Mouse (Mus musculus): ENCODE data around the gene Abhd8. TPM values are rescaled to one million over a fixed set of nuclear protein-coding genes. Genes with fewer than 3 reads are reported as not detected.

Gene Abhd8
- total RNA-seq, 2 experiments from 2014 or later, result 6.3 to 7.1 TPM

DNA sequence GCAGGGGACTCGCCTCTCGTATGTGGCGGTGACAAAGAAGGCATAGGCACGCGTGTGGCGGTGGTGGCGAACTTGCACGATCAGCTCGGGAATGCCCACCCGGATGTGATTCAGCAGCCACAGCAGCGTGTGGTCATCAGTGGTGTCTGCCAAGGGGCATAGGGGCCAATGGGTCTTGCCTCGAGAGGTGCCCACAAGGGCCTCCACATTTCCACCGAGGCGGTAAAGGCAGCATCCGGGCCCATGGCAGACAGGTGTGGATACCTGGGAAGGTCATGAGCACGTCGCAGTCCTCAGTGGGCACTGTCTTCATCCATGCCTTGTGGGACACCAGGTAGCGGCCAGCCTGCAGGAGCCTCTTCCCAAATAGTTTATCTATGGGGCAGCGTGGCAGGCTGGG is 21.3 kb upstream of the Abhd8 start:
- ATAC-seq (replicated peaks; ENCODE audit: low FRiP score, low TSS enrichment, poor library complexity, severe bottlenecking), result no peak

DNA sequence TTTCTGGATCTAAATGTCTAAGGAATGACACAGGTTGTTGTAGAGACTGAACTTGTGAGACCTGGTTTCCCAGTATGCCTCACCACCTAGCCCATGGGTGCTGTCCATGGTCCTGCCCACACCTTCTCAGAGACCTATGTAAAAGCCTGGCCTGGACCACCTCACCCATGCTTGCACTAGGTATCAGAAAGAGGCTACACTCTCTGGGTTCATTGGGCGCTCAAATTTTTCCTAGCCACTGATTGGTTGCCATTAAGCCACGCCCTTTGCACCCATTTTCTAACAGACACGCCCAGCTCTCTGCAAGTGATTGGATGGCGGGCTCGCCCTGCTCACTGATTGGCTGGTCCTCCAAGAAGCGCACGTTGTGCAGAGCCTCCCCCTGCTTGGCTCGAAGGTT is 20.5 kb upstream of the Abhd8 start:
- ATAC-seq (replicated peaks; ENCODE audit: low FRiP score, low TSS enrichment, poor library complexity, severe bottlenecking), result peak; percentile 44; the same call in 1 of the 2 replicates

DNA sequence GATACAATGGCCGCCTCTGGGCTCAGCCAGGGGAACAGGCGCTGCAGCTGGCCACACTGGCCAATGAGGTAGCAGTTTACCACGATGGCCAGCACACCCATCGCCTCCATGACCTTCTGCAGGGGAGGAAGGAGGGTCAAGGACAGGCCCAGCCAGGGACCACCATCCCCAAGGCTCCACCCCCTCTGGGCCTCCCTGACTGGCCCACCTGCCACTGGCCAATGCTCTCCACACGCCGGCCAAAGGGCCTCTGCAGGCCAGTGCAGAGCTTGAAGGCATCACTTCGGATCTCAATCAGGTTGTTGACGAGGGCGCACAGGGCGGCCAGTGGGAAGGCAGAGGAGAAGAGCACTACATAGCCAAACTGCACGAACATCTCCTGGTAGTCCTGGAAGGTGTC is 15.5 kb upstream of the Abhd8 start:
- no peak for ATAC-seq (replicated peaks; ENCODE audit: low FRiP score, low TSS enrichment, poor library complexity, severe bottlenecking)

DNA sequence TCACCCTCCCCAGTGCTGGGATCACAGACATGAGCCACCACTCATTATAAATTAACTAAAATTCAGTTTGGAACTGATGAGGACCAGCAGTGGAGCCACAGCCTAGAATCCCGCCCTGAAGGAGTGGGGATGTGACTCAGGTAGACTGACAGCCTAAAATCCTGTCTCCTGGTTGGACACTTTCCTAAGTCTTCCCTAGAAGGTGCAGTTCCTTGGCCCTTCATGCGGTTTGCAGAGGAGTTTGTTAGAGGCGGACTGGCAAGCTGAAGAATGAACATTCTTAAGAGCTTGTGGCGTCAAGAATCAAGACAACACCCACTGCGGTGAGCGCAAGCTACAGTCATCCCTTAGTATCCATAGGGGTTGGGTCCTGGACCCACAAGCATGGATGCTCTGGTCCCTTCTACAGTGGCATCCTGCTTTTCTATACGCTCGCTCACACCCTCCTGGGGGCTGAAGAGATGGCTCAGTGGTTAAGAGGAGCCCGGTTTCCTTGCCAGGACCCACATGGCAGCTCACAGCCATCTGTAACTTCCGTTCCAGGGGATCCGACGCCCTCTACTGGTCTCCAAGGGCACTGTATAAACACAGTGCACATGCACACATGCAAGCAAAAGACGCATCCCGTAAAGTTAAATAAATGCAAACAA is 13.9 kb upstream of the Abhd8 start:
- no peak; the same call in 1 of the 2 replicates for ATAC-seq (replicated peaks; ENCODE audit: low FRiP score, low TSS enrichment, poor library complexity, severe bottlenecking)

DNA sequence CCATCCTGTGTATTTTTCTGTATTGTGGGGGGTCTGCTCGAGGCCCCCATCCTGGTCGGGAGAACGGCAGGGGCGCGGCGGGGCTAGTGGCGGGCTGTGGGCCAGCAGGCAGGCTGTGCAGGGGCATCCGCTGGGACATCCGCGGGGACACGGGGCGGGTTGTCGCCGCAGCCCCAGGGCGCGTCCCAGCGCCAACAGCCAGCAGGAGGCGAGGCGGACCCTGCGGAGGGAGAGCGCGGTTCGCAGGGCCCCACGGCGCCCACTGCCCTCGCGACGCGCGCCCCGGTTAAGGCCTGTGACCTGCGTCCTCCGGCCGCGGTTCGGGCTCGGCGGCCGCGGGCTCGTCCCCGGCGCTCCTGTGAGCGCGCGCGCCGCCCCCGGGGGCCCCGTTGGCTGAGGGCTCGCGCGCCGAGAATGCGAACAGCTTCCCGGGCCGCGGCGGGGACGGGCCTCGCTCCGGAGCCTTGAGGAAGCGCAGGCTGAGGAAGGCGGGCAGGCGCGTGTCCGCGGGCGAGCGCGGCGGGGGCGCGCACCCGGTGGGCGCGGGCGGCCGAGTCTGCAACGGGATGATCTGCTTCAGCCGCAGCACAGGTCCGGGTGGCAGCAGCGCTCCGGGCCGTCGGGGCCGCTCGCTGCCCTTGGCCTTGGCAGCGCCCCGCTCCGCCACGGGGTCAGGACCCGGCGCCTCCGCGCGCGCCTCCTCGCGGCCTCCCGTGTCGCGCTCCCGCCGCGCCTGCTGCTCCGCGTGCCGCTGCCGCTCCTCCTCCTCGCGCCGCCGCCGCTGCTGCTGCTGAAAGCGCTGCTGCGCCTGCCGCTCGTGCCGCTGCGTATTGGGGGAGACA is 12.9 kb upstream of the Abhd8 start:
- ATAC-seq (replicated peaks; ENCODE audit: low FRiP score, low TSS enrichment, poor library complexity, severe bottlenecking), result peak; percentile 40; the same call in 1 of the 2 replicates

DNA sequence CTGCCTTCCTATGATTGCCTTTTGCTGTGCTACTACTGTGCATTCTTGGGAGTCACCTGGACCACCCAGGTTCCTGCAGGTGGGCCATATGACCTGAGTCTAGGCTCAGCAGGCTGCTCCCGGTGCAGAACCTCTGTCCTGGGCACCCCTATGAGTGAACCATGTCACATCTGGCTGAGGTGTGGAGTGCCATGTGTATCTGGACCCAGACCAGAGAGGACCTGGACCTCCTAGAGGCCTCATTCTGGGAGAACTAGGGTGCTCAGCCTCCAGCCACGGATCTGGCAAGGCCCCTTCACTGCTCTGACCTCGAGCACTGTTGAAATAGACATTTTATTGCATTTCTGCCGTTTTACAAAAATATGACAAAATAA is 12.2 kb upstream of the Abhd8 start:
- no peak for ATAC-seq (replicated peaks; ENCODE audit: low FRiP score, low TSS enrichment, poor library complexity, severe bottlenecking)

DNA sequence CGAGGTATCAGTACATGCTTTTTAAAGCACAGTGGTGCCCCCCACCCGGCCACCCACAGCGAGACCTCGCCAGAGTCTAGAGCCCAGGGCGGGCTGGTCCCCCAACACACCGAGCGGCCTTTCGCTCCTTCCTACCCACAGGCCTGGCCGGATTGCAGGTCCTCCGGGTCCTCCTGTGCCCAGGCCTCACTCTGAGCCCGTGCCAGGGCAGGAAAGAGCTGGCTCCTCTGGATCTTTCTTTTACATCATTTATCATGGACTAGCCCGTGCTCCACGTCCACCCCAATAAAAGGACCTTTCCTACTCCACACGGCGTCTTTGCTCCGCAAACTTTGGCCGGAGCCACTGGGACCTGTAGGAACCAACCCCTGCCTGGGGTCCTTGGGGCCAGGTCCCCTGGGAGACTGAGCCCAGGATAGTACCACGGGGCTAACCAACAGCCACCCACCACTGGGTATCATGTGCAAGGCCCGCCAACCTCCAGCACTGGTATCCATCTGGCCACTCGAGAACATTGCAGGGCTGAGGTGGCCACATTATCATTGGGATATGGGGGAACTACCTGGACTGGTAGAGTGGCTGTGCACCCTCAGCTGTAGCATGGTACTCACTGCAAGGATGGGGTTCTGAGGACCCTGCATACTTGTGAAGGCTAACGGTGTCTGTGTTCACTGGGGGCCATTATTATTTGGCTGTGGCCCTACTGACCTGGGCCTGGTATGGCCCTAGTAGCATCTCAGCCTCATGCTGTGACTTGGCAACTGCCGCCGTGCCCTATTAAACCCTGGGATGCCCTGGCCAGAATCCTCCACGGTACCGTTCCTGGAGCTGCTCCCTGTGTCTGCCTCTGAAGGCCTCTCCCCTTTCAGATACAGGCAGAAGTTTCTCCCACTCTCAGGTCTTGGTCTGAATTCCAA is 11.6 kb upstream of the Abhd8 start:
- ATAC-seq (replicated peaks; ENCODE audit: low FRiP score, low TSS enrichment, poor library complexity, severe bottlenecking), result no peak

DNA sequence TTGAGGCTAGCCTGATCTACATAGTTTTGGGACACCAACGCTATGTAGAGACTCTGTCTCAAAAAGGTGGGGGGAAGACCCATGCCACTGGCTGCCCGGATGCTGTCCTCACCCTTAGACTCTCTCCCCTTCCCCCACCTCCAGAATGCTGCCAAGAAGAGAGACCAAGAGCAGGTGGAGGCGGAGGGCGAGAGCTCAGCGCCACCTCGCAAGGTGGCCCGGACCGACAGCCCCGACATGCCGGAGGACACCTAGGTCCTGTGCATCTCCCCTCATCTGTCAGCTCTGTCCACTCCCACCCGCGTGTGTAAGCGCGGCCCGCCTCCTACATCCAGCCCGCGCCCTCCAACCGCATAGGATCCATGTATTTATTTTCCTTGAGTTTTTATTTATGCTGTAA is 10.9 kb upstream of the Abhd8 start:
- ATAC-seq (replicated peaks; ENCODE audit: low FRiP score, low TSS enrichment, poor library complexity, severe bottlenecking), result no peak

DNA sequence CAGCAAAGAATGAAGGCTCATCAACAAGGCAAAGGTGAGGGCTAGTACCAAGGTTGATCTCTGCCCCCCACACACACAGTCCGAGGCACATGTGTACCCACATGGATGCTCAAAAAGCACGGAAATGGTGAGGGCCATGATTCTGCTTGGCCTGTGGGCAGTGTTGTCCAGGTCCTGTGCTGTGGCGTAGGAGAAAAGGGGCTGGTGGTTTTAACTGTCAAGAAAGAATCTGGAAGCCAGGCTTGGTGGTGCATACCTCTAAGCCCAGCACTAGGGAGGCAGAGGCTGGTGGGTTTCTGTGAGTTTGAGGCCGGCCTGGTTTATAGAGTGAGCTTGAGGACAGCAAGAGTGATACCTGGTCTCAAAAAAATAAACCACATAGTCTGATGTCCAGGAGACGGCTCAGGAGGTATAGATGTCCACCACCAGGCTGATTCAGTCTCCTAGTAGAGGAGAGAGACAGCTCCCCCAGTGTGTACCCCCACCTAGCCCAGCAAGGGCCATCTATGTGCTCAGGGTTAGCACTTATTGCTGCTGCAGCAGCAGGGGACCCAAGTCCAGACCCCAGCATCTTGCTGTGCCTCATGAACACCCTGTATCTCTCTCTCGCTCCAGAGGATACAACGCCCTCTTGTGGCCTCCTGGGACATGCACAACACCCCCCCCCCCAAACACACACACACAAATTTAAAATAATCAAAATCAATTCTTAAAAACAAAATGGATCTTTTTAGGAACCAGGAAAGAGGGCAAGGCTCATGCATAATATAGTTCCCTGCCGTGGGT is 9.3 kb upstream of the Abhd8 start:
- no peak for ATAC-seq (replicated peaks; ENCODE audit: low FRiP score, low TSS enrichment, poor library complexity, severe bottlenecking)

DNA sequence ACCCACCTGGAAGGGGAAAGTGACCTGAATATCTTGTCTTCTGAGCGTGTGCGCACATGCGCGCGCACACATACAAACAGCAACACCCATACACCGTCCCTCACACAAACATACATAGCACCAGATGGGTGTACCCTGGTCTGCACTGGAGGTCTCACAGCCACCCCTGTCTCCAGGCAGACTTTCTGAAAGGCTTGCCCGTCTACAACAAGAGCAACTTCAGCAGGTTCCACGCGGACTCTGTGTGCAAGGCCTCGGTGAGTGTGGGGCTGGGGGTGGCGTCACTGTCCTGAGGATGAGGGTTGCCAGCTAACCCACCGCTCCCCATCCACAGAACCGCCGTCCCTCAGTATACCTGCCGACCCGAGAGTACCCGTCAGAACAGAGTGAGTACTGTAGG is 8.4 kb upstream of the Abhd8 start:
- ATAC-seq (replicated peaks; ENCODE audit: low FRiP score, low TSS enrichment, poor library complexity, severe bottlenecking), result no peak

DNA sequence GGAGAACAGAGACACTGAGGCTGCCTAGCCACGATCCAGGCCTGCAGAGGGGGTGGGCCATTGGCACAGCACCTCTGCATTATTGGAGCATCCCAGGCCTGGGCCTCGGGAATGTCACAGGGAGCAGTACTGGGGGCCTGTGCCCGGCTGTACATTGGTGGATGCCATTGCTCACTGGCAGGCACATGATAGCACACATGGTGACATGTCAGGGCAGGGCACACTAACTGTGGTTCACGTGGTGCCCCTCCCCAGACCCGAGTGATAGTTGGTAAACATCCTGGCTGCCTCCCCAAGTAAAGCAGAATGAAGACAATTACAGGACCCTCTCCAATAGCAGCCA is 7.4 kb upstream of the Abhd8 start:
- ATAC-seq (replicated peaks; ENCODE audit: low FRiP score, low TSS enrichment, poor library complexity, severe bottlenecking), result no peak

DNA sequence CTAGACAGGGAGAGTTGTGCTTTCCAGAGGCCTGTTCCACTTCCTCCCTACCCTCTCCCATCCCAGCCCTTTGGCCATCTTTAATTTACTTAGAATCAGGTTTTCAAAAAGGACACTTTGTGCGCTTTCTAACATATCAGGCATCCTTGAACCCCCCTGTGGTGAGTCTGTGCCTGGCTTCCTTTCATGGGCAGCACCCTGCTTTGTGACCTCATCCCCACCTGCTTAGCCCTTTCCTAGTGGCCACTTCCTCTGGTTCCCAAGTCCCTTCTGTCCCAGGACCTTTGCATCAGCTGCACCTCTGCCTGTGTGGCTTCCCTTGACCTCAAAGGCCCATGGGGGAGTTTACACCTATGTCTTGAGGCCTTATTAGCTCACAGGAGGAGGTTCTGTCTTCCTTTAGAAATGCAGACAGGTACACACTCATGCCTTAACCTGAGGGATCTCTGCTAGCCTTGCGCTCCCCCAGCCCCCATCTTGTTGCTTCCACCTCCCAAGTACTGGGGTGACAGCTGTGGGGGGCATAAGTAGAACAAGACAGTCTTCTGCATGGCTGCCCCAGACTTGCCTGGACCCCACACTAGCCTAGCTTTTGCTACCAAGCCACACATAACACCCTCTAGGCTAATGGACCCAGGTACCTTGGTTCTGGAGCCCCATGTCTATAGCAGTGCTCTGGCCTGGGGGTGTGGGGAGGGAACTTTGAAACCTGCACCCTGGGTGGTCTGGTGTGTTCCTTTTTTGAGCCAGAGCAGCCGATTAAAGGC is 6.9 kb upstream of the Abhd8 start:
- no peak for ATAC-seq (replicated peaks; ENCODE audit: low FRiP score, low TSS enrichment, poor library complexity, severe bottlenecking)

DNA sequence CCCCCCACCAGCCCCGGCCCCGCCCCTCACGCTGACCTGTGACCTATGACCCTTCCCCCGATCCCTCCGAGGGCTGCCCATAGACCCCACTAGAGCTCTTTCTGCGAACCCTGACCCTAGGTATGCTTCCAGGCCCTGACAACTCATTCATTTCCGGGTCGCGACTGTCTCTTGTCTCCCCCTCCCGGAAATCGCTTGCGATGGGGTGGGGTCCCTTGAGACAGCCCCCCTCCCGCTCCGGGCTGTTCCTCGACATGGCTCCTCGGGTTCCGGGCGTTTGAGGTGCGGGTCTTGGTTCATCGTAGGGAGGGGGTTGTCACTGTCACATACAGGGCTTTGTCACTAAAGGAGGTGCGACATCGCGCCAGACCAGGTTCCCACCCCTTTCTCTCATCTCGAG is 6.0 kb upstream of the Abhd8 start:
- ATAC-seq (replicated peaks; ENCODE audit: low FRiP score, low TSS enrichment, poor library complexity, severe bottlenecking), result no peak

DNA sequence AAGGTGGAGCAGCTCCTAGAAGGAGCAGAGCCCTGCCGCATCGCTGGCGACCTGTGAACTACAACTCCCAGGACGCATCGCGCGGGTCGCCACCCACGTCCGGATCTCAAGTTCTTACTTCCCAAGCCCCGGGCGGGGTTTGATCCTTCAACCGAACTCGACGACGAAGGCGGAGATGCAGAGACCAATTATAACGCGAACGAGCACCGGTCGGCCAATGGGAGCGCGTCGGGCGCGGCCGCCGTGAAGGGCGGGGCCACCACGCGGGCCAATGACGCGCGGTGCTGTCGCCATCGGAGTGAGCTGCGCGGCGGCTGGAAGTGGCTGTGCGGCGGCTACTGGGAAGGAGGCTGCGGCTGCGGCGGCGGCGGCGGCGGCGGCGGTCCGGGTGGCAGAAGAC is 5.5 kb upstream of the Abhd8 start, which contains the start of gene Dda1:
Dda1 (plus strand) TSS at position 284 of the 400 bp plus-strand sequence.
- peak; percentile 78 for ATAC-seq (replicated peaks; ENCODE audit: low FRiP score, low TSS enrichment, poor library complexity, severe bottlenecking)

DNA sequence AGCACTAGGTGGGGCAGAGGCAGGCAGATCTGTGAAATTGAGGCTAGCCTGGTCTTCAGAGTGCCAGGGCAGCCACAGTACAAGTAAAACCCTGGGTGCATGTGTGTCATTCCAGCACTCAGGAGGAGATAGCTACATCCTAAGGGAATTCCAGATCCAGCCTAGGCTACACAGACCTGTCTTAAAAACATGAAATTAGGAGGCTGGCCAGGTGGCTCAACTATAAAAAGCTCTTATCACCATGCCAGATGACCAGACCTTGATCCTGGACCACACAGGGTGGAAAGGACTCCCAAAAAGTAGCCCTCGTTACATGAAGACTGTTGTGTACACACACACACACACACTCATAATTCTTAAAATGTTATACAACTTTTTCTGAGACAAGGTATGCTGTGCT is 4.5 kb upstream of the Abhd8 start:
- no peak for ATAC-seq (replicated peaks; ENCODE audit: low FRiP score, low TSS enrichment, poor library complexity, severe bottlenecking)

DNA sequence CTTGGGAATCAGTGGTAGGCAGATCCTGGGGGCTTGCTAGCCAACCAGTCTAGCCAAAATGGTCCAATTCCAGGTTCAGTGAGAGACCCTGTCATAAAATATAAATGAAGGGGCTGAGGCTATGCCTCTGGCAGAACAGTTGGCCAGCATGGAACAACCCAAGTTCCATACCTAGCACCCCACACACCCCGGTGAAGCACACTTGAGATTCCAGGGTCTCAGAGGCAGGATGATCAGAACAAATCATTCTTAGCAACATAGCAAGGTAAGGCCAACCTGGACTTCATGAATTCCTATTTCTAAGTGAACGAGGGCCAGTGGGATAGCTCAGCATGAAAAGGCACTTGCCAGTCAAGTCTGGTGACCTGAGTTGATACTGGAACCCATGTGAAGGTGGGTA is 3.7 kb upstream of the Abhd8 start:
- ATAC-seq (replicated peaks; ENCODE audit: low FRiP score, low TSS enrichment, poor library complexity, severe bottlenecking), result no peak

DNA sequence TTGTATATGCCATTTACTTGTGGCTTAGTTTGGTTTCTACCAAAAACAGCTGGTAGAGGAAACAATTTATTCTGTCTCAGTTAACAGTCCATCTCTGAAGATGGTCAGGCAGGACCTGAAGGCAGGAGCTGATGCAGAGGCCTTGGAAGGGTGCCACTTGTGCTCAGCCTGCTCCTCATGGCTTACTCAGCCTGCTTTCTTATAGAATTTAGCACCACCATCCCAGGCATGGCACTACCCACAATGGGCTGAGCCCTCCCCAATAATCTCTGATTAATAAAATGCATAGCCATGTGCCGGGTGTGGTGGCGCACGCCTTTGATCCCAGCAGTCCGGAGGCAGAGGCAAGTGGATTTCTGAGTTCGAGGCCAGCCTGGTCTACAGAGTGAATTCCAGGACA is 2.7 kb upstream of the Abhd8 start:
- no peak for ATAC-seq (replicated peaks; ENCODE audit: low FRiP score, low TSS enrichment, poor library complexity, severe bottlenecking)

DNA sequence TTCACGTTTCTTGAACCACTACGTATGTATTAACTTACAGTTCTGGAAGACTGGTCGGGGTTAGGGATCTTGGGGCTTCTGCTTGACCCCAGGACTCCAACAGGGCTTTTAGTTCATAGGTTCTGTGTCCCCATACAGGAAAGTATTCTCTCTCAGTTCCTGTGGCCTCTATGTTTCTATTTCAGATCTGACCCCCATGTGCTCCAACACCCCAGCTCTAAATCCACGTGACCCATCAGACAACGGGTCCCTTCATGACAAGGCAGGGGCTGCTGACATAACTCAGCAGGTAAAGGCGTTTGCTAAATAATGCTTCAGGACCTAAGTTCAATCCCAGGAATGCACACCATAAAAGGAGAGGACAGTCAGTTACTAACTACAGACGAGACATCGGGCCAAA is 2.3 kb upstream of the Abhd8 start:
- ATAC-seq (replicated peaks; ENCODE audit: low FRiP score, low TSS enrichment, poor library complexity, severe bottlenecking), result no peak
